Mouse (Mus musculus) midbrain, embryonic 14.5 days (tissue): ENCODE measurements around the gene Trit1. TPM values are rescaled to one million over a fixed set of nuclear protein-coding genes. Genes with fewer than 3 reads are reported as not detected.

ENCODE experiments used
- ATAC-seq: fragments of 200-750 bp; cut with Nextera tagmentation; 2 replicates; pipeline ENCODE4 v1.8.0; 2017; ENCODE audit warnings: moderate number of reproducible peaks, moderate library complexity; ENCODE audit not compliant: low FRiP score, low TSS enrichment
- DNase-seq: peaks from one replicate; pipeline ENCODE4 v3.0.0-alpha.2; 2015
- H3K27ac ChIP-seq: fragments of 300-500 bp; sonication (generic); replicated peaks from 2 replicates; pipeline ENCODE4 v1.5.1; 2014; ENCODE audit warnings: mild to moderate bottlenecking, low read depth, low read length, moderate library complexity
- H3K27me3 ChIP-seq: fragments of 300-500 bp; sonication (generic); 2 replicates; pipeline ENCODE4 v1.6.1; 2014; ENCODE audit warnings: low read length, control low read depth, mixed read lengths; ENCODE audit not compliant: control insufficient read depth, insufficient read depth
- H3K36me3 ChIP-seq: fragments of 300-500 bp; sonication (generic); 2 replicates; pipeline ENCODE4 v1.6.1; 2014; ENCODE audit warnings: low read length, control low read depth; ENCODE audit not compliant: control insufficient read depth, insufficient read depth
- H3K4me1 ChIP-seq: fragments of 300-500 bp; sonication (generic); 2 replicates; pipeline ENCODE4 v1.6.1; 2014; ENCODE audit warnings: mild to moderate bottlenecking, antibody characterized with exemption, low read length, control low read depth; ENCODE audit not compliant: control insufficient read depth, insufficient read depth
- H3K4me2 ChIP-seq: fragments of 300-500 bp; sonication (generic); 2 replicates; pipeline ENCODE4 v1.6.1; 2014; ENCODE audit warnings: mild to moderate bottlenecking, low read length, moderate library complexity
- H3K4me3 ChIP-seq: fragments of 300-500 bp; sonication (generic); replicated peaks from 2 replicates; pipeline ENCODE4 v1.5.1; 2014; ENCODE audit warnings: low read depth, low read length
- H3K9ac ChIP-seq: fragments of 300-500 bp; sonication (generic); replicated peaks from 2 replicates; pipeline ENCODE4 v1.6.1; 2014; ENCODE audit warnings: mild to moderate bottlenecking, low read length, moderate library complexity
- H3K9me3 ChIP-seq: fragments of 300-500 bp; sonication (generic); 2 replicates; pipeline ENCODE4 v1.6.1; 2016; ENCODE audit warnings: low read length, control low read depth, mixed read lengths; ENCODE audit not compliant: control insufficient read depth
- WGBS: fragments of 180-500 bp; shearing (Covaris S2); extraction: QIAGEN DNeasy Blood & Tissue Kit; methylation state at CpG from one replicate; pipeline ENCODE4 v1.1.7; 2014; 5-methylcytosine and 5-hydroxymethylcytosine counted together
- polyA plus RNA-seq: library from polyadenylated mRNA; unstranded; fragments of >200 nt; fragmentation: Nextera tagmentation; extraction: Ambion mirVana; gene quantifications from 2 replicates; pipeline ENCODE4 v1.2.1, GENCODE M21; 2014

Gene Trit1
- polyA plus RNA-seq = 27.0 and 29.1 TPM in 2 replicates

- 0 out of 2 replicates have a peak, but pooled peaks cover 5% of the 10 kb centered on the region for H3K36me3 ChIP-seq
- peak within 1 kb of the TSS; percentile 76 for H3K4me2 ChIP-seq
- H3K27ac ChIP-seq = peak within 1 kb of the TSS; percentile 98
- peaks cover 53% of the 10 kb centered on the region for H3K4me1 ChIP-seq
- DNase-seq = peak; percentile 99
- H3K9me3 ChIP-seq = no peaks in the 10 kb centered on the region
- H3K9ac ChIP-seq = peak within 1 kb of the TSS; percentile 87
- peak within 1 kb of the TSS; percentile 93 for H3K4me3 ChIP-seq
- peak; percentile 88 for ATAC-seq
- H3K27me3 ChIP-seq = no peaks in the 10 kb centered on the region
- under 1% methylated on average over 34 of the region's 34 CpGs for WGBS
These were observed at the start of gene Trit1 for GRCm38 (mm10) chr4:123016451-123016957. Gene Trit1, plus strand, starts transcription at chr4:123016597.

GRCm38 (mm10) chr4:122968106-122968505, 48.3 kb upstream of the Trit1 start:
- ATAC-seq (no peak), DNase-seq (no peak)
- no peak overlapping the region for H3K27ac ChIP-seq
- no peaks in the 10 kb centered on the region for H3K4me1 ChIP-seq
- H3K27me3 ChIP-seq = no peaks in the 10 kb centered on the region
- H3K9ac ChIP-seq = no peak overlapping the region
- no peak overlapping the region for H3K4me3 ChIP-seq
- H3K4me2 ChIP-seq = no peak overlapping the region
- H3K36me3 ChIP-seq = no peaks in the 10 kb centered on the region
- no peaks in the 10 kb centered on the region for H3K9me3 ChIP-seq
- WGBS = 76% methylated on average over 4 of the region's 4 CpGs

- no peak for ATAC-seq
- H3K27me3 ChIP-seq = no peaks in the 10 kb centered on the region
- no peak overlapping the region for H3K4me3 ChIP-seq
- no peak for DNase-seq
- WGBS = 84% methylated on average over 4 of the region's 4 CpGs
- H3K4me2 ChIP-seq = no peak overlapping the region
- no peaks in the 10 kb centered on the region for H3K9me3 ChIP-seq
- H3K9ac ChIP-seq = no peak overlapping the region
- no peaks in the 10 kb centered on the region for H3K36me3 ChIP-seq
- no peaks in the 10 kb centered on the region for H3K4me1 ChIP-seq
- no peak overlapping the region for H3K27ac ChIP-seq
These were observed 45.2 kb upstream of the Trit1 start for GRCm38 (mm10) chr4:122971191-122971590.

DNA sequence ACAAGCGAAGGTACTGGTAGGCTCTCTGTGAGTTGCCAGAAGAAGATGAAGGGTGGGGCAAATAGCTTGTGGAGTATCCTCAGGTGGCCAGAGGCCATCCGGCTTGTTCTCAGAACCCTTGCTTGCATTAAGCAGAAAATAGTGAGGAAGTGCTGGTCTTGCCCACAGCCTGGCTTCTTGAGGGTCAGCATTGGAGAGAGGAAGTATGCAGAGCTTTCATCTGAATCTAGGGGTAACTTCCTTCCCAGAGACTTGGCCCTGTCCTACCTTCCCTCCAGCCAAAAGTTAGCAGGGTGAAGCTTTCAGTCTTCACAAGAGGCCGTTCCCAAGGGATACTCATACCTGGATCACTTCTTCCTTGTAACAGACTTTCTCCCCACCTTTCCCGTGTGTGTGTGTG, 44.8 kb upstream of the Trit1 start:
- Histone ChIP-seq H3K4me1 (no peaks in the 10 kb centered on the region), H3K36me3 (no peaks in the 10 kb centered on the region), H3K4me2 (no peak overlapping the region), H3K27ac (no peak overlapping the region), H3K27me3 (no peaks in the 10 kb centered on the region), H3K9me3 (no peaks in the 10 kb centered on the region), H3K4me3 (no peak overlapping the region), H3K9ac (no peak overlapping the region)
- WGBS = 82% methylated on average over 4 of the region's 4 CpGs
- no peak for DNase-seq
- no peak for ATAC-seq

DNA sequence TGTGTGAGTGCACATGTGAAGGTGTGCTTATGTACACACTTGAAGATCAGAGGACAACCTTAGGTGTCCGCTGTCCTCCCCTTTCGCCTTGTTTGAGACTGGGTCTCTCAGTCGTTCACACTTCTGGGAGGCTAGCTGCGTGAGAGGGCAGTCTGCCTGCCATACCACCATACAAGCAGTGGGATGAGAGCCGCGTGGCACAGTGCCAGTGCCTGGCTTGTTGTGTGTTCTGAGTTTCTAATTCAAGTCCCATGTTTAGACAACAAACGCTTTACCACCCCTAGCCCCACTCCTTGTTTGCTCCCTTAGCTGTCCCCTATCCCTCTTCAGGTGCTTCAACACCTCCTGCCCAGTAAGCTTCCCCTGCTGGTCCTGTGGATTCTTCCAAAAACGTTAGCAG, 44.3 kb upstream of the Trit1 start:
- Histone ChIP-seq H3K4me3 (no peak overlapping the region), H3K4me1 (no peaks in the 10 kb centered on the region), H3K36me3 (no peaks in the 10 kb centered on the region), H3K4me2 (no peak overlapping the region), H3K27ac (no peak overlapping the region), H3K27me3 (no peaks in the 10 kb centered on the region), H3K9me3 (no peaks in the 10 kb centered on the region), H3K9ac (no peak overlapping the region)
- WGBS = 75% methylated on average over 8 of the region's 8 CpGs
- ATAC-seq (no peak), DNase-seq (no peak)

DNA sequence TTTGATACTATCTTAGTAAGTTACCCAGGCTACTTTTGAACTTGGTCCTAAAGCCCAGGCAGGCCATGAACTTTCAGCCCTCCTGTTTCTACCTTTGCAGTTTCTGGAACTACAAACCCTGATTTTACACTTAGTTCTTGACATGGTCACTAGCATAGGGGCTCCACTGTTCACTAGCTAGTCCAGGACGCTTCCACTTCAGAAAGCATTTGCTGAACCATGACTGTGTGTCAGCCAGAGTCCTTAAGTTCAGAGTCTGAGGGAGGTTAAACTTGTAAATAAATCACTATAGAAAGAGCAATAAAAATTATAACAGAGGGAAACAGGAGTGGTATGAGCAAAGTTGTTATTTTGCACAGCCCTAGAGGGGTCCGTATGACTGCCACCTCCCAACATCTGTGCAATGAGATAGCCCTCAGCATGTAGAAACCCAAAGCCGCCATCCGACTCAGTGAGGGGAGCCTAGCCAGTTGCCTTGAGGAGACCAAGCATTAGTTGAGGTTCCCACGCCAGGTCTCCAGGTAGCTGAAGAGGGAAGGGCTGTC, 41.3 kb upstream of the Trit1 start:
- Histone ChIP-seq H3K27ac (no peak overlapping the region), H3K36me3 (no peaks in the 10 kb centered on the region), H3K27me3 (no peaks in the 10 kb centered on the region), H3K4me2 (no peak overlapping the region), H3K4me1 (no peaks in the 10 kb centered on the region), H3K9ac (no peak overlapping the region), H3K9me3 (no peaks in the 10 kb centered on the region), H3K4me3 (no peak overlapping the region)
- DNase-seq (no peak), ATAC-seq (no peak)
- WGBS = 88% methylated on average over 5 of the region's 5 CpGs

DNA sequence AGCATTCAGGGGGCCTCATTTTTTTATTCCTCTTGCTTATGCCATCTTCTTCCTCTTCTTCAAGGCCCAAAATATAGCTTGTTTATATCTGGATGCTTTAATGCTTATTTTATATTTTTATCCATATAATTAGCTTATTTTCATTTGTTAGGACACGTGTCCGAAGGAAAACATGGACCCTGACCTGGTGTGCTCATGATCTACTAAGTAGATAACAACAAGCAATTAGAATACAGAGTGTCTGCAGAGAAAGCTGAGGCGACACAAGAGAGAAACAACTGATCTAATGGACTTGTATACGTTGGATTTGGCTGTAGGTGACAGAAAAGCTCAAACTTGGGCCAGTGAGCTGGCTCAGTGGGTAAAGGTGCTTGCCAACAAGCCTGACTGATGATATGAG, 39.5 kb upstream of the Trit1 start:
- ATAC-seq = no peak
- 89% methylated on average over 4 of the region's 4 CpGs for WGBS
- no peaks in the 10 kb centered on the region for H3K27me3 ChIP-seq
- H3K4me2 ChIP-seq = no peak overlapping the region
- no peak overlapping the region for H3K4me3 ChIP-seq
- H3K27ac ChIP-seq = no peak overlapping the region
- H3K9me3 ChIP-seq = no peaks in the 10 kb centered on the region
- H3K36me3 ChIP-seq = no peaks in the 10 kb centered on the region
- no peak overlapping the region for H3K9ac ChIP-seq
- no peaks in the 10 kb centered on the region for H3K4me1 ChIP-seq
- no peak for DNase-seq

DNA sequence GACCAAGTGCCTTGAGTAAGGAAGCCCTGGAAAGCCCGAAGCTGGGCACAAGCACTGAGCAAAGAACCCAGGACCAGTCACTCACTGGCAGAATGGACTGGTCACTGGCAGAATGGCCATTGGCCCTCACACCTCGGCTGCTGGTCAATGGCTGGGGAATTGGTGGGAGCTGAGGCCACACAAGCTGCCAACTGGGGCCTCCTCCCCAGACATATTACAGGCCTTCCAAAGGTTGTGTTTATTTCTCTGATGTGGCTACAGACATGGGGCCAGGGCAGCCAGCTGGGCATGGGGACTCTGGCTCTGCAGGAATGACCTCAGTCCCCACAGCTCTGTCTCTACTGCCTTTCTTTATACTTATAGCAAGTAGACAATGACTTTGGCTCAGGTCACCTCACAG, 37.5 kb upstream of the Trit1 start:
- Histone ChIP-seq H3K27ac (no peak overlapping the region), H3K4me2 (no peak overlapping the region), H3K36me3 (no peaks in the 10 kb centered on the region), H3K4me1 (peaks cover 7% of the 10 kb centered on the region; the same call in 1 of the 2 replicates), H3K4me3 (no peak overlapping the region), H3K27me3 (no peaks in the 10 kb centered on the region), H3K9me3 (no peaks in the 10 kb centered on the region), H3K9ac (no peak overlapping the region)
- ATAC-seq (no peak), DNase-seq (no peak)
- 93% methylated on average over 2 of the region's 2 CpGs for WGBS

DNA sequence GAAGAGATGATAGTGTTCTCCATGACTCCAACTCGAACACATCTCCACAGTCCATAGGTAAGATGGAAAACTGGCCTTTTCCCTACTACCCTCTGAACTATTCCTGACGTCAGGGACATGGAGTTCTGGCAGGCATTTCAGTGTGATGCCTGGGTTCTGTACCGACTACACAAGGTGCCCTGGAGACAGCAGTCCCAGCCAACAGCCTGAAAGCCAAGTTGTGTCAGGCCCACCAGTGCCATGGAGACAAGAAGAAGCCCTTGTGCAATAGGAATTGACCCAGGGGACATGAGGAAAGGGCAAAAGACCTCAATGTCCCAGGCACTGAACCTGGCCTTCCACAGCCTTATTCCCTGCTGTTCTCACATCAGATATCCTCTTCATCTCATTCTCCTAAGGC, 36.6 kb upstream of the Trit1 start:
- ATAC-seq = no peak
- H3K4me1 ChIP-seq = peaks cover 7% of the 10 kb centered on the region; the same call in 1 of the 2 replicates
- DNase-seq = no peak
- no peak overlapping the region for H3K4me3 ChIP-seq
- 74% methylated on average over 3 of the region's 3 CpGs for WGBS
- H3K9me3 ChIP-seq = no peaks in the 10 kb centered on the region
- no peak overlapping the region for H3K27ac ChIP-seq
- no peak overlapping the region for H3K9ac ChIP-seq
- H3K27me3 ChIP-seq = no peaks in the 10 kb centered on the region
- H3K4me2 ChIP-seq = no peak overlapping the region
- H3K36me3 ChIP-seq = no peaks in the 10 kb centered on the region
